Mouse (Mus musculus): ENCODE results near the gene Lhx9.

DNA sequence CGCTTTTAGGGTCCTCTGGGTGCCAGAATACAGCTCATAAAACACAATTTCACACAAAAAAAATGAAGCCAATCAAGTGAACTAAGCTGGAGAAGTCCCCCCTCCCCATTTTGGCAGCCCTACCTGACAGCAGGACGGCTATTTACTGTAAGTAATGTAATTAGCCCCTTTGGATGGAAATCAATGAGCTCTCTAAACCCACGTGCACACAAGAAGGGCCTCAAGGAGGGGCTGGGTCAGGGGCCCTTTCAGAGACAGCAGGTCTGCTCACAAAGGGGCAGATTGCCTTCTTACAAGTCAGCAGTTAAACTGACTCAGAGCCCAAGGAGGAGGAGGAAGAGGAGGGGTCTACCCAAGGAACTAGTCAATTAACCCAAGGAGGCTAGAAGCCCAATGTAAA lies 4.2 kb downstream of the Lhx9 start:
- TF ChIP-seq GATA1 (IDR thresholded peaks at IDR 0.05; ENCODE audit: low read depth, low read length) = no peak
- TF ChIP-seq KAT2A (conservative IDR thresholded peaks at IDR 0.05; ENCODE audit: low read depth, low read length) = no peak
- TF ChIP-seq ELF1 (IDR thresholded peaks at IDR 0.05; ENCODE audit: low read depth, low read length) = no peak
- no peak for TF ChIP-seq MAX (IDR thresholded peaks at IDR 0.05; ENCODE audit: low read length)
